Mouse (Mus musculus) adrenal gland, adult 2 months (tissue): ENCODE results near the gene Plekhh3. TPM values are rescaled to one million over a fixed set of nuclear protein-coding genes. Genes with fewer than 3 reads are reported as not detected.

Experiments
- DNase-seq: peaks from one replicate; pipeline ENCODE4 v3.0.0; 2021
- polyA plus RNA-seq: library from polyadenylated mRNA; depleted of rRNA; stranded (reverse); fragments of >200 nt; gene quantifications from 2 replicates; pipeline ENCODE4 v1.2.3, GENCODE M21; 2012
- total RNA-seq, 2 experiments: library from RNA; stranded (reverse); gene quantifications; 2 replicates each; pipeline ENCODE4 v1.2.3; 2021

The Plekhh3 gene
- total and polyA plus RNA-seq, 3 experiments = 19.4 to 112 (median 39.7) TPM

DNA sequence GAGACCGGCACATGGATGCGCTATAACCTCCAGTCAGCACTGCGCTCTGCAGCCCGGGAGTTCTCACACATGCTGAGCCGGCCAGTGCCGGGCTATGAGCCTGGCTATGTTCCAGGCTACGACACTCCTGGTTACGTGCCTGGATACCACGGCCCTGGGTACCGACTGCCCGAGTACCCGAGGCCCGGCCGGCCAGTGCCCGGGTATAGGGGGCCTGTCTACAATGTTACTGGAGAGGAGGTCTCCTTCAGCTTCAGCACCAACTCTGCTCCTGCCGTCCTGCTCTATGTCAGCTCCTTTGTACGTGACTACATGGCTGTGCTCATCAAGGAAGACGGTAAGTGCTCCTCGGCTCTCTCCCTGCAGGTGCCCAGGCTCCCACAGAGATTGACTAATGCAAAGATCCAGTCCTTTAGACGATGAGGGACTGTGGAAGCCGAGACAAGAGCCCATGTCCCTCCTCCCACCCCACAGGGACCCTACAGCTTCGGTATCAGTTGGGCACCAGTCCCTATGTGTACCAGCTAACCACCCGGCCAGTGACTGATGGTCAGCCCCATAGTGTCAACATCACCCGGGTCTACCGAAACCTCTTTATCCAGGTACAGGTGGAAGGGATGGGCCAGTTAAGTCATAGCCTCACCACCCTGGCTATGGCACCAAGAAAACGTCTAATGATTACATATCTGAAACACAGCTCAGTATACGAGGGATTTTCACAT is 15.5 kb upstream of the Plekhh3 start:
- no peak for DNase-seq

DNA sequence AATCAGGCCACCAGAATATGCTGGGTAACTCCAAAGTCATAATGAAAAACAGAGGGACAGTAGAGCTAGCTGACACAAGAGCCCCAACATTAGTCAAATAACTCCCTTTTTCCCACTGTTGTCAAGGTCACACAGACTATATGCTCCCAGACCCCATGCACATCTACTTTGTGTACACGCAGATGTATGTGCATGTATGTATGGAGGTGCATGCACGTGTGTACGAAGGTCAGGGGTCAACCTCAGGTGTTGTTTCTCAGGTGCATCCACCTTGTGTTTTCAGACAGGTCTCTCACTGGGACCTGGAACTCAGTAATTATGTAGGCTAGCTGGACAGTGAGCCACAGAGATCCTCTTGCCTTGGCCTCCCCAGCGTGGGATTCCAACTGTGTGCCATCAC is 14.3 kb upstream of the Plekhh3 start:
- DNase-seq = no peak

DNA sequence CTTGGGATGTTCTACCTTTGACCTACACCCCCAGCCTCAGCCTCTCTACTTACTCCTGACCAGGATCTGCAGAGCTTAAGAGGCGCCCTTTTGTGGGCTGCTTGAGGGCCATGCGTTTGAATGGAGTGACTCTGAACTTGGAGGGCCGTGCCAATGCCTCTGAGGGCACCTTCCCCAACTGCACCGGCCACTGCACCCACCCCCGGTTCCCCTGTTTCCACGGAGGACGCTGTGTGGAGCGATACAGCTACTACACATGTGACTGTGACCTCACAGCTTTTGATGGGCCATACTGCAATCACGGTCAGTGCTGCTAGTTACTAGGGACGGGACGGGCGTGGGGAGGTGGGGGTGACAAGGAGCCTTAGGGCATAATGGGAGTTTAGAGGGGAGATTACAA is 13.8 kb upstream of the Plekhh3 start:
- no peak for DNase-seq

GRCm38 (mm10) chr11:101182771-101183517 is 11.8 kb upstream of the Plekhh3 start:
- no peak for DNase-seq

DNA sequence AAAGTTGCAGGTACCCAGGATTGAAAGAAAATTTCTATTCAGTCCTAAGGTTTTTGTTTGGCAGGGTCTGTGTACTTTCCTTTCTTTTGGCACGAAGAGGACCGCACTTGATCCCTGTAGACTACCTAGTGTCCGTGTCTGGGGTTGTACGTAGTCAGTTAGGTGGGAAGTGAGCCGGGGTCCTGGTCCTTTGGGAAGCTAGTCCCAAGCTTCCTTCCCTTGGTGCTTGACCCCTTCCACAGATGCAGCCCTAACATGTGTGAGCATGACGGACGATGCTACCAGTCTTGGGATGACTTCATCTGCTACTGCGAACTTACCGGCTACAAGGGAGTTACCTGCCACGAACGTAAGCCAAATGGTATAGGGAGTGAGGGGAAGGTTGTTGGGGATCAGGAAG is 10.8 kb upstream of the Plekhh3 start:
- DNase-seq = no peak

DNA sequence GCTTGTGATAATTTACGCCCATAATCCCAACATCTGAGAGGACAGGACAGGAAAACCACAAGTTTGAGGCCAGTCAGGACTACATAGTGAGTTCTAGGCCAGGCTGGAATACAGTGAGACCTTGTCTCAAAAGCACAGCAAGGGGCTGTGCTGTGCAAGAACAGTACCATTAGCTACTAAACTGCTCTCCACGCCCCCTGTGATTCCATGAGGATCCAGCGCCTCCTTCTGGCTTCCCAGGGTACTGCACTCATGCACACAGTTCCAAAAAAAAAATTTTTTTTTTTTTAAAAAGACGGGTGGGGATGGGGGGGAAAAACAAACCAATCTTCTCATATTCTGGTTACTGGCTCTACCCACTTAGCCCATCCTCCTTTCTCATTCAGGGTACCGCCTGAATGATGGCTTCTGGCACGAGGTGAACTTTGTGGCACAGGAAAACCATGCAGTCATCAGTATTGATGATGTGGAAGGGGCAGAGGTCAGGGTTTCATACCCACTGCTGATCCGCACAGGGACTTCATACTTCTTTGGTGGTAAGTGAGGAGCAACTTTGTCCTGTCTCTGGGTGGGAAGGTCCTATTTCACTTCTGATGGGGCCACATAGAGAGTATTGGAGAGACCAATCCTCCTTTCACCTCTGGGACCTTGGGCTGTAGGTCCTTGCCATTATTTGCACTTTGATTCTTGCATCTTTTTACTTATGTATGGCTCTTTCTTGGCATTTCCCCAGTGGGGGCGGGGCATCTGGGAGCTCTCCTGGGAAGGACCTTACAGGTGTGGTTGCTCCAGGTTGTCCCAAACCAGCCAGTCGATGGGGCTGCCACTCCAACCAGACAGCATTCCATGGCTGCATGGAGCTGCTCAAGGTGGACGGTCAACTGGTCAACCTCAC is 9.9 kb upstream of the Plekhh3 start:
- DNase-seq = peak; percentile 58

DNA sequence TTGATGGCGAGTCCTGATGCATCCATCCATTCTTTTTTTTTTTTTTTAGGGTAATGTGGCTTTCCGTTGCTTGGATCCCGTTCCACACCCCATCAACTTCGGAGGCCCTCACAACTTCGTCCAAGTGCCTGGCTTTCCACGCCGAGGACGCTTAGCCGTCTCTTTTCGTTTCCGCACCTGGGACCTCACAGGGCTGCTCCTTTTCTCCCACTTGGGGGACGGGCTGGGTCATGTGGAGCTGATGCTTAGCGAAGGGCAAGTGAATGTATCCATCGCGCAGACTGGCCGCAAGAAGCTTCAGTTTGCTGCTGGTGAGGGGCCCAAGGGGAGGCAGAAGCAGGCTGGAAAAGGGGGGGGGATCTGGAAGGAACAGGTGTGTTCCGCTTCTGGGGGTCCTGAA is 9.1 kb upstream of the Plekhh3 start:
- DNase-seq = no peak

DNA sequence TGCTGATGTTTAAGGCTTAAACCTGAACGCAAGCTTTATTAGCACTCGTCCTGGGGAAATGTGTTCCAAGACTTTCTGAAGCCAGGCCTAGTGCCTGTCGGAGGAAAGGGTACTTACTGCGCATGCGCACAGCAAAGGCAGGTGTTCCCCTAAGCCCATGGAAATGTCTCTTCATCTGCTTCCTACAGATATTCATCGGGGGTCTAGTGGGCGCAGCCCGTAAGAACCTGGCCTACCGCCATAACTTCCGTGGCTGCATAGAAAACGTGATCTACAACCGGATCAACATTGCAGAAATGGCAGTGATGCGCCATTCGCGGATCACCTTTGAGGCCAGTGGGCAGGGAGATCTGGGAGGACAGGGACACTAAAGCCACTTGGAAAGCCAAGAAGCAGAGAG is 8.2 kb upstream of the Plekhh3 start:
- no peak for DNase-seq

DNA sequence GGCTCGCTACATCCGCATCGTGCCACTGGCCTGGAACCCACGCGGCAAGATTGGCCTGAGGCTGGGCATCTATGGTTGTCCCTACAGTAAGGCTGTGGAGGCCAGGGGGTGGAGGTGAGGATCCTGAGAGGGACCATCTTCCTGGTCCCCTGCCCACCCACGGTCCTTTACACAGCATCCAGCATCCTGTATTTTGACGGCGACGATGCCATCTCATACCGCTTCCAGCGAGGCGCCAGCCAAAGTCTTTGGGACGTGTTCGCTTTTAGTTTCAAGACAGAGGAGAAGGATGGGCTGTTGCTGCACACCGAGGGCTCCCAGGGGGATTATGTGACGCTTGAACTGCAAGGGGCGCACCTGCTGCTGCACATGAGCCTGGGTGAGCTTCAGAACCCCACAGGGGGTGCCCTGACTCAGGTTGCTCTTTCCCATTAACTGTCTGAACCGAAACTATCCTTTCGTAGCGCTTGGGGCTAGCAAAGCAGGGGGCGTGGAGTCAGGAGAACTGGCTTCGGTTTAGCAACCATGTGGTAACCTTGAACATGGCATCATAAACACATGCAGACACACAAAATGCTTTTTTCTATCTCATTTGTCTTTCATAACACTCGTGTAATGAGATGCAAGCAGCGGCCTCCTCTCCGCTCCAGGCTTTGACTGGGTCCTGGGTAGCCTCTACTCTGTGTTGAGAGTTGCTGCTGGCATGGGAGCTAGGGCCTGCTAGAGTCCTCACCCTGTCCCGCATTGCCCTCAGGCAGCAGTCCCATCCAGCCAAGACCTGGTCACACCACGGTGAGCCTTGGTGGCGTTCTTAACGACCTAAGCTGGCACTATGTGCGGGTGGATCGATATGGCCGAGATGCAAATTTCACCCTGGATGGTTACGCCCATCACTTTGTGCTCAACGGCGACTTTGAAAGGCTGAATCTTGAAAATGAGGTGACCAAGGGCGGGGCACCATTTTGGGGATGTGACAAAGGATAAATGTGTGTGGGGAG is 7.2 kb upstream of the Plekhh3 start:
- no peak for DNase-seq

- peak; percentile 46 for DNase-seq
Measured at GRCm38 (mm10) chr11:101176933-101177773, 6.0 kb upstream of the Plekhh3 start.

- DNase-seq = peak; percentile 68
Measured at GRCm38 (mm10) chr11:101176117-101176691, 5.1 kb upstream of the Plekhh3 start.

- DNase-seq = peak; percentile 61
Measured at GRCm38 (mm10) chr11:101175636-101176116, 4.5 kb upstream of the Plekhh3 start.

- DNase-seq = peak; percentile 44
Measured at GRCm38 (mm10) chr11:101174851-101175628, 3.9 kb upstream of the Plekhh3 start, which contains the start of gene Ccr10. Gene Ccr10 (minus strand): TSS chr11:101175443.

DNA sequence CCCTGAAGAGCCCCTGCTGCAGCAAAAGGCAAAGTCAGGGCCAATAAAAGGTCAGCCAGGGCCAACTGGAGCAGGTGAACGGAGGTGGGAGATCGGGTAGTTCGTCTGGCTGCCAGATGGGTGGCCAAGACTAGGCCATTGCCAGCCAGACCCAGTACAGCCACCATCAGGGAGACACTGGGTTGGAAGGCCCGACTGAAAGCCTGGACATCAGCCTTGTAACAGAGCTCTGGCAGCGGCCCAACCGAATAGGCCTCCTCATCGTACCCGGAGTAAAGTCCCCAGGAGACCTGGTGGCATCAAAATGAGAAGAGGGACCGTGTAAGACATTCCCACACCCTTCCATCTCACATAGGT is 3.2 kb upstream of the Plekhh3 start:
- DNase-seq = peak; percentile 33

- peak; percentile 89 for DNase-seq
Measured at GRCm38 (mm10) chr11:101173631-101174388, 2.7 kb upstream of the Plekhh3 start.

DNA sequence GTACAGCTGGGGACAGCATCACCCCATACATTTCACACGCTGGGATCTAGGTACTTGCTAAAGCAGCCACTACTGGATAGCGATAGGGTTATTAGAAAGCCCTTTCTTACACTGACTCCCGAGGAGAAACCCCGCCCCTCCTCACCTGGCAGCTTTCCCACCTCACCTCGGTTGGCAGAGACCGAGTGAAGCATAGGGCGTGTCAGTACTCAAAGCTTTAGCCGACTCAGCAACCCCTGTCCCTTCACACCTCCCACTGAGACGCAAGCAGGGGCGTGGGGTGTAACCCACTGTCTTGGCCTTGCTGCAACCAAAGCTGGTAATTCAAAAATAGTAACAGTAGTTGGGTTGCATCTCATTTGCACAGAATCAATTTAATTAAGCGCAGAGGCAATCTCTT is 2.0 kb upstream of the Plekhh3 start:
- DNase-seq = peak; percentile 62

- no peak for DNase-seq
Measured at GRCm38 (mm10) chr11:101172434-101172815, 1.3 kb upstream of the Plekhh3 start.
